Mouse (Mus musculus): ENCODE measurements around the gene Gpr156. TPM values are rescaled to one million over a fixed set of nuclear protein-coding genes. Genes with fewer than 3 reads are reported as not detected.
"Not testable (repeated sequence)": the region's sequence is repeated elsewhere in the genome, so short reads cannot be mapped to it uniquely, and the experiment has no call there.

Gene Gpr156
- polyA plus RNA-seq, 1 experiment = 0.06 TPM

DNA sequence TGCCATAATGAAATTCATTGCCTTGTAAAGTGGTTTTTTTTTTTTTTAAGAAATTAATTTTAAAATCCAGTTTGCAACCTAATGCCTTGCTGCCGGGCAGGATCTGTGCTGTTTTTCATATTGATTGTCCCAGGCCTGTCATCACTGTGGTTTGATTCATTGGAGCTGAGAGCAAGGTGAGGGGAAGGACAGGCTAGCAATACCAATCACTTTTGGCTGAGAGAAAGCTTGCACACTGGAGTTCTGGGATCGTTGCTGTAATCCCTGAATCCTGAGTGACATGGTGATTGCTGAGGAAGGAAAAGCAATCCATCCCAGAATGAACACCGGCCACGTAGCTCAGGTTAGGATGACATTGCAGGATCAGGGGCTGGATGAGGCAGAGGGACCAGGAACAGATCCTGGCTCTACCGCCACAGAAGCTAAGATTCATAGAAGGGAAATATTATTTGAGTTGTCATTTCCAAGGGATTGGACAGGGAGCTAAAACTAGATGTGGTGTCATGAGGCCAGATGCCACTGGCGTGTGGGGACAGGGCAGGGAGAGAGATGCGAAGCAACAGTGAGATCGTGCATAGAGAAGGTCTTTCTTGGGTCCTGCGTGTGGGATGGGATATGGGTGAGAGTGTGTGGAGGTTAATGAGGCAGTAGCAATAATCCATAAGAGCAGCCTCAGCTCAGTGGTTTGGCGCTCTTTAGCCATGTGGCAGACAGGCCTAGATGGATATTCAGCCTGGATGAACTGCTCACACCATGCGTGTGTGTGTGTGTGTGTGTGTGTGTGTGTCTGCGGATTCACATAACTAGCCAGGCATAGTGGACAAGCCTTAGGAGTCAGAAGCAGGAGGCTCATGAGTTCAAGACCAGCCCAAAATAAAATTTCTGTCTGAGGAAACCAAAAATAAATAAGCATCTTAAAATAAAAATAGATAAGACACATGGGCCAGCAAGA is 38.0 kb downstream of the Gpr156 start:
- no peak for DNase-seq (ENCODE audit: low read depth, low spot score)
- 87% methylated on average over 12 of the region's 12 CpGs for WGBS

DNA sequence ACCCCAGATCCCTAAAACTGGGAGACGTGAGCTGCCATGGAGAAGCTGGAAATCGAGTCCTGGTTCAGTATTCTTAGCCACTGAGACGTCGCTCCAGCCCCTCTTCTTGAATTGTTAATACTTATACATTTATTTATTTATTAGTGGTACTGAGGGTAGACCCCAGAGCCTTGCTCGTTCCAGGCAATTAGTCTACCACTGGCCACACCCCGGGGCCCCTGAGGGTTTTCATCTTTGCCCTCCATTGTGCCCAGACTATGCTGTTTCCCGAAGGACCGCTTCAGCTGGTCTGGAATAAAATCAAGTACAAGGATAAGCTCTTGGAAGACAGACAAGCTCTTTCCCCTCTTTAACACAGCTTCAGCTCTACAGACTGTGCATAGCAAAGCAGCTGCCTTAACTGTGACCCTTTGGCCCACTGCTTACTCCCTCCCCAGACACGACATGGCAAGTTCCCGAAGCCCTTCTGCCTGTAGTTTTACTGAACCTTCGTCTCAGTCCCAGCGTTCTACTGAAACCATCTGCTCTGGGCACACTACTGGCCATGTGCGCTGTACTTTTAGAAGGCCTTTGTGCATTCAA is 39.1 kb downstream of the Gpr156 start:
- no peak for DNase-seq (ENCODE audit: low read depth, low spot score)
- 50% methylated on average over 13 of the region's 13 CpGs for WGBS

DNA sequence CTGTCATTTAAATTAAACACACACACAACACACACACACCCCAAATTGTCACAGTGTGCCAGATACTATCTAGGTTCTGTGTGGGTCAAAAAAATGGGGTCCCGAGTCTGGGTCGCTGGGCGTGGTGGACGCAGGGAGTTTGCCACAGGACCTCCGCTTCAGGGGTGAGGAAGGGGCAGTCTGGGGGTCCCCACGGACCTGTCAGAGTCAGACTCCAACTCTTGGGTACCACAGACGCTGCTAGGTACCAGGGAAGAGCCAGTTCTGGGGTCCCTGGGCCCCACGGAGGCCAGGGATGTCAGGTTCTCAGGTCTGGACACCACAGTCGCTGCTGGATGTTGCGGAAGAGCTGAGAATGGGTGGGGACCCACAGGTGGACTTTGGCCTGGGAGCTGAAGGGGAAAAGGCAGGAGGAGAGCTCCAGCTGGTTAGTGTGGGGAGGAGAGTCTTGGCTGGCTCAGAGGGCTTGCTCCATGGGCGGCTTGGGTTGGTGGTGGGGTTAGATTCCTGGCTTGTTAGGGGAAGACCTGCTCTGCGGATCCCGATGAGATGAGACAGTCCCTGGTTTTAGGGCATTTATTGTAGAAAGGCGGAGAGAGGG is 39.9 kb downstream of the Gpr156 start:
- 49% methylated on average over 14 of the region's 14 CpGs for WGBS
- no peak for DNase-seq (ENCODE audit: low read depth, low spot score)

DNA sequence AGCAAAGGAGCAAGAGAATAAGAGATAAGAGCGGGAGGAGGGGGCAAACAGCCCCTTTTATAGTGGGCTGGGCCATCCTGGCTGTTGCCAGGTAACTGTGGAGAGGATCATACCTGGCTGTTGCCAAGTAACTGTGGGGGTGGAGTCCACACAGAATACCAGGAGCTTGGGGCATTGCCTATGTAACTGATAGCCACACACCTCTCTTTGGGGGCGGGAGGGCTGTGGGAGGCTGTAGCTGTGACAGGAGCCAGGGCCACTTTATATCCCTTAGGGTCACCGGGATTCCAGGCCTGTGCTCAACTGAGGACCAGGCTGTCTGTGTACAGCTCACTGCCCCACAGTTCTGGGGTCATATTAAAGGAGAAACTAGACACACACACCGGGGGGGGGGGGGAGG is 40.5 kb downstream of the Gpr156 start:
- 35% methylated on average over 4 of the region's 4 CpGs for WGBS
- DNase-seq (ENCODE audit: low read depth, low spot score) = no peak

GRCm38 (mm10) chr16:37962696-37963095 is 46.4 kb downstream of the Gpr156 start:
- WGBS = 55% methylated on average over 4 of the region's 4 CpGs
- not testable (repeated sequence) for DNase-seq (ENCODE audit: low read depth, low spot score)

- 6% methylated on average over 15 of the region's 15 CpGs for WGBS
- no peak for DNase-seq (ENCODE audit: low read depth, low spot score)
These were observed 47.3 kb downstream of the Gpr156 start for GRCm38 (mm10) chr16:37963331-37964281.

- DNase-seq (ENCODE audit: low read depth, low spot score) = no peak
- WGBS = 37% methylated on average over 4 of the region's 4 CpGs
These were observed 48.2 kb downstream of the Gpr156 start for GRCm38 (mm10) chr16:37964380-37965070.

- WGBS = 96% methylated on average over 7 of the region's 7 CpGs
- DNase-seq (ENCODE audit: low read depth, low spot score) = no peak
These were observed 50.6 kb downstream of the Gpr156 start for GRCm38 (mm10) chr16:37966871-37967270.

DNA sequence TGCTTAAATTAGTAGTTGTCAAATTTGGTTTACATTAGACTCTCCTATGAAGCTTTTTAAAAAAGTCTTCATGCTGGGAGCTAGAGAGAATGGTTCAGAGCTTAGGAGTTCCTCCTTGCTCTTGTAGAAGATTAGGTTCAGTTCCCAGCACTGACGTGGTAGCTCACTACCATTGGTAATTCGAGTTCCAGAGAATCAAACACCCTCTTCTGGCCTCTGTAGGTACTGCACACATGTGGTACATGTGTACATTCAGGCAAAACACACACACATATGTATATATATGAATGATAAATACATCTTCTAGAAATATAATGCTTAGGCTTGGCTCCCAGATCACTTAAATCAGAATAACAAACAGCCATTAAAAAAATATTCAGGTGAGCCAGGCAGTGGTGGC is 51.1 kb downstream of the Gpr156 start:
- no peak for DNase-seq (ENCODE audit: low read depth, low spot score)
- 86% methylated on average over 2 of the region's 2 CpGs for WGBS

GRCm38 (mm10) chr16:37971522-37971921 is 55.2 kb downstream of the Gpr156 start:
- 60% methylated on average over 5 of the region's 5 CpGs for WGBS

GRCm38 (mm10) chr16:37972357-37972756 is 56.1 kb downstream of the Gpr156 start:
- no peak for DNase-seq (ENCODE audit: low read depth, low spot score)
- WGBS = 41% methylated on average over 8 of the region's 8 CpGs

More at GRCm38 (mm10) chr16:37971522-37971921, 55.2 kb downstream of the Gpr156 start:
- DNase-seq (ENCODE audit: low read depth, low spot score) = no peak

DNA sequence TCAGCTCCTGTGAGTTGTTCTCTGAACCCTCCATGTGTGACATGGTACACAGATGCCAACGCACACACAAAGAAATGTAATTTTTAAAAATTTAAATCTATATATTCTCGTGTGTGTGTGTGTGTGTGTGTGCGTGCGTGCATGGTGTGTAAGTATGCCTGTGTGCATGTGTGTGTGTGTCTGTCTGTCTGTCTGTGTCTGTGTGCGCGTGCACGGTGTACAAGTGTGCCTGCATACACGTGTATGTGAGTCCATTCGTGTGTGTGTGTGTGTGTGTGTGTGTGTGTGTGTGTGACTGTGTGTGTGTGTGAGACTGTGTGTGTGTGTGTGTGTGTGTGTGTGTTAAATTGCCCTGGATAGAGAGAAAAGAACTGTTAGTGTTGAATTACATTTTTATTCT is 56.9 kb downstream of the Gpr156 start:
- 82% methylated on average over 9 of the region's 9 CpGs for WGBS
- DNase-seq (ENCODE audit: low read depth, low spot score) = not testable (repeated sequence)

DNA sequence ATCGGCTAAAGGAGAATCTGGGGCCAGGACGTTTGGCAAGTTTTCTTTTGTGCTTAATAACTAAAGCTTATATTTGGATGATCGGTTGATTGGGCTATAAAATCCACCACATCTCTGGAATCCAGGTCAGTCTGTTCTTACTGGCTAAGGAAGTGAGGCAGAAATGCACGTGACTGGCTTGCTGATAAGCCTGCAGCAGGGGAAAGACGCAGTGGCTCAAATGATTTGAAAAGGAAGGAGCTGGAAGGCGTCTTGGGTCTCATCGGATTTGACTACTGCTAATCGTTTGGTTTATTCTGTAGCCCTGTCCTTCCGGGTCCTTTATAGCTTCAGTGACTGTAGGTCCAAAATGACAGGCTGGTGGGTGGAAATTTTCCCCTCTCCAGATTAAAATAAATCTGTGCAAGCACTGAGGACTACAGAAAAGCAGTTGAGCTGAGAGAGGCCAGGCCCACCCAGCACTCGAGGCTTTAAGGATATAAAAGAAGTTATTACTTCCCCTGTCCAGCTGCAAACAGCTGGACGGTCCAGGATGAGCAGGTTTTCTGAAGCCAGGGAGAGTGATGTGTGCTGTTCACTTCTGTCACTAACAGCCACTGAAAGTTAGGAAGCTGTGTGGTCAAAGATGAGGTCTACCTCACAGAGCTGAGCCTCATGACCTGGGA is 57.7 kb downstream of the Gpr156 start:
- DNase-seq (ENCODE audit: low read depth, low spot score) = no peak
- 11% methylated on average over 11 of the region's 11 CpGs for WGBS

DNA sequence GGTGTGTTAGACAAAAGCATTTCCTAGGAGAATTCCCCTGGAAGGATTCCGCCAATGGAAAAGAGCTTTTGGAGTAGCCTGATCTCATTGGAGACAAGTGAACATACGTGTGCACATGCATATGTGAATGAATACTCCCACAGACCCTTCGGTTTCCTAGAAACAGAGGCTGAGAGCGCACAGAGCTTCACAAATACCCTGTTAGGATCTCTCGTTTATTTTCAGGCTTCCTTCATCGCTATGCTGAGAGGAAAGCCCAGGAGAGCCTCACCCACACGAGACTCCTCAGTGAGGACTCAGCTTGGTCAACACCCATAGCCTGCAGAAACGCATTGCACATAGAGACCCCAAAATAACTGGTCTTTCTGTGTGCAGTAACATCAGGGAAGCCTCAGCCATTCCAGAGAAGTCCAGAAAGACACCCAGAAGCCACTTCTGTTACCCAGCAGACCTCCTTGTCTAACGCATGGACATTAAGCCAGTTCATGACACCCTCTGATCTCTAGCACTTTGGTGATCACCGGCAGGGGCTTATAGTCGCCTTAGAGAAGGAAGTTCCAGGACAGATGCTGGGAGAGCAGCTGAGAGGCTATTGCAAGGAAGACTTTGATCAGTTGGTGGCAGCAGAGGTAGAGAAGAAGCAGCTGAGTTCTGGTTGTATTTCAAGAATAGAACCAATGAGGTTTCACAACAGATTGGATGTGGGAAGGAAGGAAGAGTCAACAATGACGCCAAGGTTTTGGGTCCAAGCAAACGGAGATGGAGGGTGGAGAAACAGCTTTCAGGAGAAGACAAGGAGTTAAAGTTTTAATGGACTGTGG is 58.4 kb downstream of the Gpr156 start:
- no peak for DNase-seq (ENCODE audit: low read depth, low spot score)
- 35% methylated on average over 13 of the region's 13 CpGs for WGBS

- 82% methylated on average over 1 of the region's 1 CpGs for WGBS
- no peak for DNase-seq (ENCODE audit: low read depth, low spot score)
These were observed 65.6 kb downstream of the Gpr156 start for GRCm38 (mm10) chr16:37981907-37982306.

- whole genome bisulfite sequencing = 82% methylated on average over 11 of the region's 11 CpGs
These were observed 72.0 kb downstream of the Gpr156 start for GRCm38 (mm10) chr16:37988211-37988865.

DNA sequence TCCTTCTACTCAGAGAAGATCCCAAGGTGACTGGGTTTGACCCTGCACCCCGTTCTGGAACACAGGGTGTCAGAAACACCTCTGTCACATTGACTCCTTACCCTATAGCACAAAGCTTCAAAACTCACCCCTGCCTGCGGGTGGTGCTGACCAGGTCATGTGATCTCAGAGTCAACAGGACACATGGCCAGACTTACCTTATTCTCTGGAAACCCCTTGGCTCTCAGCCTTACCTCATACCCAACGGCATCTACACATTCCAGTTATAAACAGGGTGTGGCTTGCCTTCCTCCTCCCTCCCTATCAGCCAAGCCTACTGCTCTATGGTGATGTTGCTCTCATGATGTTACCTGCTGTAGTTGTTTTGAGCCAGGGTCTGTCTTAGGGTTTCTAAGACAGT is 73.5 kb downstream of the Gpr156 start:
- DNase-seq (ENCODE audit: low read depth, low spot score) = no peak
- 21% methylated on average over 3 of the region's 3 CpGs for WGBS

More at GRCm38 (mm10) chr16:37988211-37988865, 72.0 kb downstream of the Gpr156 start:
- DNase-seq (ENCODE audit: low read depth, low spot score) = no peak
